Mouse (Mus musculus) myocyte (in vitro differentiated cells): ENCODE results near the gene Plekhs1.

ENCODE experiments used
- CEBPB ChIP-seq: IDR thresholded peaks from 2 replicates; pipeline ENCODE4 v1.6.1; 2011; ENCODE audit warnings: mild to moderate bottlenecking, moderate library complexity; ENCODE audit not compliant: poor library complexity, insufficient read depth, severe bottlenecking
- POLR2A ChIP-seq: IDR thresholded peaks from one replicate; pipeline ENCODE4 v1.6.1; 2011; ENCODE audit warnings: low read depth, mild to moderate bottlenecking, control low read depth, moderate library complexity; ENCODE audit not compliant: insufficient read length

DNA sequence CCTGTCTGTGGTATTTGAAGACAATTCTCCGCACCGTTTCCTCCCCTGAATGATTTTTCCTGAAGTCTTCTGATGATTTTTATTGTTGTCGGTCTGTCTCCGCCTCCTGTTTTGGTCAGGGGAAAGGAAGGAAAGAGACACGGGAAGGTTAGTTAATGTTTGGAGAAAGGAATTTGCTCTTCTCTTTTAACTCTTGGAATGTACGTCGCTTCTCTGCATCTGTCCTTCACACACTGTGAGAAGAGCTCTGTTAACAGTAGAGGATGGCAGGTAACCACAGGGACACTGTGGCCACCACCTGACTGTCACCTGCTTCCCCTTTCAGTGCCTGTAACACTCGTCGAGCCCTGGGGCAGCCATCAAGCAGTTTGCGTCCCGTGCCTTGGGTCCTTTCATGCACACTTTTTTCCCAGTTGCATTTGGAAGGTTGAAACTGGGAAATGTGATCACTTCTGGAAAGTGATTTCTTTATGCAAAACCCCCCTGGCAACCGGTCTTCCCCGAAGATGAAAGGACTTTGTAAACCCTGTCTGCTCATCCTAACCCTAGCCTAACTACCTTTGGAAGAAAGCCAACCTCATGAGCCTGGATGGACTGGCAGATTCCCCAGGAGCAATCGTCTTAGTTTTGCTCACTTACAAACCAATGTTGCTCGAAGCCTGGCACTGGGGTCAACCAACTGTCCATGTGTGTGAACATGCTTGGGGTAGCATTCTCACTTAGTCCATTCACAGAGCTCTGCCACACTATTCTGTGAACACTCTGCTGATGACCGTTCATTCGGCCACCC is 36.6 kb upstream of the Plekhs1 start:
- no peak for TF ChIP-seq POLR2A
- no peak for TF ChIP-seq CEBPB
